In genomic region chr8:84730541-84731370, GRCm38 (mm10) we compare ENCODE assay signal across 7 mouse cellular contexts. TPM values are rescaled to one million over a fixed set of nuclear protein-coding genes. Genes with fewer than 3 reads are reported as not detected.
A peak's percentile ranks its signal among the peaks of the same experiment; 100 is the strongest.
DNase-seq lines count a peak whose midpoint lies in the region; ATAC-seq and TF ChIP-seq lines count a peak whose summit lies in the region.

No protein-coding gene starts in this region.

- WGBS in forebrain, embryonic 15.5 days, result 25% methylated on average over 9 of the region's 9 CpGs
- WGBS in hindbrain, embryonic 14.5 days, result 28% methylated on average over 9 of the region's 9 CpGs
- 28% methylated on average over 9 of the region's 9 CpGs for WGBS in midbrain, embryonic 13.5 days
- 49% methylated on average over 9 of the region's 9 CpGs for WGBS in thymus, adult 2 months

- H3K4me1 ChIP-seq in ES-E14 (ENCODE audit: control insufficient read depth in 2 of 2, insufficient read depth in 2 of 2, low read length in 2 of 2, poor library complexity in 1 of 2), result peaks cover 5 to 16% of the 10 kb centered on the region in 2 experiments; a peak in 3 of 4 replicates
- H3K4me1 ChIP-seq in forebrain, embryonic 15.5 days, result peaks cover 98% of the 10 kb centered on the region
- H3K4me1 ChIP-seq in hindbrain, embryonic 14.5 days (replicated peaks; ENCODE audit: control insufficient read depth, insufficient read depth, low read length), result peaks cover 58% of the 10 kb centered on the region
- H3K4me1 ChIP-seq in midbrain, embryonic 13.5 days (replicated peaks), result peaks cover 75% of the 10 kb centered on the region
- no peaks in the 10 kb centered on the region; the same call in 1 of the 2 replicates for H3K4me1 ChIP-seq in thymus, adult 2 months (replicated peaks; ENCODE audit: control insufficient read depth, insufficient read depth, low read length)

- peak overlapping the region; percentile 12; the same call in 1 of the 2 replicates for H3K9ac ChIP-seq in ES-E14 (ENCODE audit: insufficient read depth, low read depth, low read length, poor library complexity, severe bottlenecking)
- peak overlapping the region; percentile 39 for H3K9ac ChIP-seq in forebrain, embryonic 15.5 days (replicated peaks)
- peak overlapping the region; percentile 12 for H3K9ac ChIP-seq in hindbrain, embryonic 14.5 days
- peak overlapping the region; percentile 10; the same call in 1 of the 2 replicates for H3K9ac ChIP-seq in midbrain, embryonic 13.5 days (replicated peaks)

- H3K4me3 ChIP-seq in ES-E14 (ENCODE audit: insufficient read depth in 1 of 2, low read depth in 1 of 2, low read length in 2 of 2, poor library complexity in 1 of 2, severe bottlenecking in 1 of 2), result peak overlapping the region in 1 of 2 experiments; percentile 13; a peak in 1 of 4 replicates
- no peak overlapping the region for H3K4me3 ChIP-seq in forebrain, embryonic 15.5 days
- H3K4me3 ChIP-seq in hindbrain, embryonic 14.5 days (replicated peaks; ENCODE audit: low read length), result no peak overlapping the region
- no peak overlapping the region for H3K4me3 ChIP-seq in midbrain, embryonic 13.5 days (replicated peaks)
- H3K4me3 ChIP-seq in thymus, adult 2 months (ENCODE audit: control insufficient read depth, insufficient read depth, low read length), result no peak overlapping the region

- H3K4me2 ChIP-seq in forebrain, embryonic 15.5 days (replicated peaks), result peak overlapping the region; percentile 12
- 0 out of 2 replicates have a peak overlapping the region, but pooled peaks have one; percentile 7 for H3K4me2 ChIP-seq in hindbrain, embryonic 14.5 days (replicated peaks)
- no peak overlapping the region for H3K4me2 ChIP-seq in midbrain, embryonic 13.5 days (replicated peaks)

- H3K27me3 ChIP-seq in forebrain, embryonic 15.5 days, result no peaks in the 10 kb centered on the region
- 0 out of 2 replicates have a peak, but pooled peaks cover 3% of the 10 kb centered on the region for H3K27me3 ChIP-seq in hindbrain, embryonic 14.5 days (ENCODE audit: control insufficient read depth, insufficient read depth, low read length)
- H3K27me3 ChIP-seq in midbrain, embryonic 13.5 days, result peaks cover 32% of the 10 kb centered on the region
- H3K27me3 ChIP-seq in thymus, adult 2 months (ENCODE audit: control insufficient read depth, insufficient read depth, low read length), result no peaks in the 10 kb centered on the region

- in situ Hi-C loops in ES-E14 (cut with MboI; ENCODE audit: low sequenced_read_pairs in 2 of 2, unreplicated experiment in 2 of 2), result no loop called here

- TF ChIP-seq POLR2A in thymus, adult 2 months (IDR thresholded peaks at IDR 0.05; ENCODE audit: control insufficient read depth, extremely low read depth, insufficient read depth, low read length, poor library complexity), result no peak

- no peak for TF ChIP-seq CTCF in thymus, adult 2 months (IDR thresholded peaks at IDR 0.05; ENCODE audit: borderline replicate concordance, control insufficient read depth, extremely low read depth, insufficient read depth, low read length, poor library complexity)

- intact Hi-C loops in left cerebral cortex, postnatal 14 days (cut with DNase I), result no loop called here

- no peaks in the 10 kb centered on the region for H3K36me3 ChIP-seq in ES-E14 (ENCODE audit: control insufficient read depth, insufficient read depth, low read length, poor library complexity, severe bottlenecking)
- peaks cover 17% of the 10 kb centered on the region; the same call in 1 of the 2 replicates for H3K36me3 ChIP-seq in forebrain, embryonic 15.5 days
- H3K36me3 ChIP-seq in hindbrain, embryonic 14.5 days (replicated peaks; ENCODE audit: control insufficient read depth, insufficient read depth), result peaks cover 4% of the 10 kb centered on the region
- H3K36me3 ChIP-seq in midbrain, embryonic 13.5 days, result peaks cover 3% of the 10 kb centered on the region; the same call in 1 of the 2 replicates
- no peaks in the 10 kb centered on the region for H3K36me3 ChIP-seq in thymus, adult 2 months (ENCODE audit: control insufficient read depth, insufficient read depth, low read length)

- H3K27ac ChIP-seq in ES-E14 (ENCODE audit: insufficient read depth, low read depth, low read length, poor library complexity, severe bottlenecking), result no peak overlapping the region
- peak overlapping the region; percentile 94 for H3K27ac ChIP-seq in forebrain, embryonic 15.5 days (replicated peaks)
- H3K27ac ChIP-seq in hindbrain, embryonic 14.5 days, result peak overlapping the region; percentile 83
- peak overlapping the region; percentile 90 for H3K27ac ChIP-seq in midbrain, embryonic 13.5 days
- H3K27ac ChIP-seq in thymus, adult 2 months (ENCODE audit: control insufficient read depth, insufficient read depth, low read length), result no peak overlapping the region

- no peaks in the 10 kb centered on the region for H3K9me3 ChIP-seq in ES-E14 (ENCODE audit: control insufficient read depth, insufficient read depth, low read depth, low read length)
- no peaks in the 10 kb centered on the region for H3K9me3 ChIP-seq in forebrain, embryonic 15.5 days
- no peaks in the 10 kb centered on the region for H3K9me3 ChIP-seq in hindbrain, embryonic 14.5 days (ENCODE audit: control insufficient read depth, low read length)
- no peaks in the 10 kb centered on the region for H3K9me3 ChIP-seq in midbrain, embryonic 13.5 days

- DNase-seq in 416B (ENCODE audit: low read depth), result peak; percentile 95
- DNase-seq in ES-E14 (ENCODE audit: low read depth, low spot score), result no peak
- no peak for DNase-seq in hindbrain, embryonic 14.5 days (ENCODE audit: low spot score)
- no peak for DNase-seq in thymus, adult 2 months
- DNase-seq in left cerebral cortex, postnatal 14 days (ENCODE audit: low spot score in 2 of 2), result no peak

- peak; percentile 15 for ATAC-seq in forebrain, embryonic 15.5 days (replicated peaks)
- peak; percentile 26; the same call in 1 of the 2 replicates for ATAC-seq in hindbrain, embryonic 14.5 days (ENCODE audit: low FRiP score)
- peak; percentile 70 for ATAC-seq in midbrain, embryonic 13.5 days

TF ChIP-seq in ES-E14, 5 proteins besides CTCF, POLR2A, EP300 and RAD21:
- TF ChIP-seq HCFC1 (IDR thresholded peaks at IDR 0.05; ENCODE audit: borderline replicate concordance, insufficient read depth, low read length) (no peak), CHD2 (IDR thresholded peaks at IDR 0.05; ENCODE audit: low read depth, low read length) (no peak), ZC3H11A (IDR thresholded peaks at IDR 0.05; ENCODE audit: borderline replicate concordance, low read depth, low read length) (no peak), MAFK (IDR thresholded peaks at IDR 0.05; ENCODE audit: insufficient read depth, low read depth, low read length) (no peak), ZNF384 (IDR thresholded peaks at IDR 0.05; ENCODE audit: low read depth, low read length) (no peak)

RNA-seq across cellular contexts. Expression of gene G430095P16Rik, which starts 7.9 kb away (rescaled TPM):
- 1.5 and 2.1 TPM in 2 replicates for total RNA-seq in ES-E14 (2012; rRNA removed)
- 2.7 TPM in 2 replicates for polyA plus RNA-seq in forebrain, embryonic 15.5 days (2015; fragmentation: Nextera tagmentation; extraction: Ambion mirVana)
- 0.55 and 0.71 TPM in 2 replicates for polyA plus RNA-seq in hindbrain, embryonic 14.5 days (2014; fragmentation: Nextera tagmentation; extraction: Ambion mirVana)
- polyA plus RNA-seq in midbrain, embryonic 13.5 days (2015; fragmentation: Nextera tagmentation; extraction: Ambion mirVana), result 1.3 and 1.9 TPM in 2 replicates
- polyA plus RNA-seq in thymus, adult 2 months (2012; rRNA removed), result 1.8 and 2.6 TPM in 2 replicates
- total RNA-seq in left cerebral cortex, postnatal 14 days (2021), result not detected

RNA-seq across cellular contexts. Expression of gene Lyl1, which starts 29.5 kb away (rescaled TPM):
- total RNA-seq in ES-E14 (2012; rRNA removed), result 0.49 and 0.74 TPM in 2 replicates
- polyA plus RNA-seq in forebrain, embryonic 15.5 days (2015; fragmentation: Nextera tagmentation; extraction: Ambion mirVana), result 2.1 and 2.5 TPM in 2 replicates
- 3.8 and 5.1 TPM in 2 replicates for polyA plus RNA-seq in hindbrain, embryonic 14.5 days (2014; fragmentation: Nextera tagmentation; extraction: Ambion mirVana)
- 2.1 and 2.4 TPM in 2 replicates for polyA plus RNA-seq in midbrain, embryonic 13.5 days (2015; fragmentation: Nextera tagmentation; extraction: Ambion mirVana)
- 7.1 and 7.5 TPM in 2 replicates for polyA plus RNA-seq in thymus, adult 2 months (2012; rRNA removed)
- total RNA-seq in left cerebral cortex, postnatal 14 days (2021), result 1 to 10 TPM; 2.7 to 4.3 TPM

RNA-seq across cellular contexts. Expression of gene Nacc1, which starts 43.1 kb away (rescaled TPM):
- 75.4 and 85.5 TPM in 2 replicates for total RNA-seq in ES-E14 (2012; rRNA removed)
- 15.5 and 16.4 TPM in 2 replicates for polyA plus RNA-seq in forebrain, embryonic 15.5 days (2015; fragmentation: Nextera tagmentation; extraction: Ambion mirVana)
- polyA plus RNA-seq in hindbrain, embryonic 14.5 days (2014; fragmentation: Nextera tagmentation; extraction: Ambion mirVana), result 17.8 and 18.1 TPM in 2 replicates
- 16.8 and 17.3 TPM in 2 replicates for polyA plus RNA-seq in midbrain, embryonic 13.5 days (2015; fragmentation: Nextera tagmentation; extraction: Ambion mirVana)
- 155 and 182 TPM in 2 replicates for polyA plus RNA-seq in thymus, adult 2 months (2012; rRNA removed)
- 10 to 100 TPM; 90.2 to 91.9 TPM for total RNA-seq in left cerebral cortex, postnatal 14 days (2021)

RNA-seq across cellular contexts. Expression of gene Trmt1, which starts 44.6 kb away (rescaled TPM):
- 260 and 334 TPM in 2 replicates for total RNA-seq in ES-E14 (2012; rRNA removed)
- 62.4 and 64.0 TPM in 2 replicates for polyA plus RNA-seq in forebrain, embryonic 15.5 days (2015; fragmentation: Nextera tagmentation; extraction: Ambion mirVana)
- polyA plus RNA-seq in hindbrain, embryonic 14.5 days (2014; fragmentation: Nextera tagmentation; extraction: Ambion mirVana), result 55.2 and 62.1 TPM in 2 replicates
- polyA plus RNA-seq in midbrain, embryonic 13.5 days (2015; fragmentation: Nextera tagmentation; extraction: Ambion mirVana), result 50.1 and 55.7 TPM in 2 replicates
- 169 and 181 TPM in 2 replicates for polyA plus RNA-seq in thymus, adult 2 months (2012; rRNA removed)
- 10 to 100 TPM; 89.3 to 96.7 TPM for total RNA-seq in left cerebral cortex, postnatal 14 days (2021)

Comparison
In these comparisons a context has a peak if more than half of its experiments do, and no peak if none do; other contexts are left out.
1. H3K27ac ChIP-seq: peak in forebrain, embryonic 15.5 days (single experiment), hindbrain, embryonic 14.5 days (single experiment) and midbrain, embryonic 13.5 days (single experiment); none in ES-E14 (single experiment) and thymus, adult 2 months (single experiment).
2. ATAC-seq: peak in every context shown above with its lines; median percentile 70 in midbrain, embryonic 13.5 days; 26 in hindbrain, embryonic 14.5 days; 15 in forebrain, embryonic 15.5 days.
3. Peak in every context shown above with its lines, with median percentiles within 50 percentile points of each other: H3K9ac ChIP-seq.